Mouse (Mus musculus): ENCODE measurements around the gene Egfl8. TPM values are rescaled to one million over a fixed set of nuclear protein-coding genes. Genes with fewer than 3 reads are reported as not detected.
A peak's percentile ranks its signal among the peaks of the same experiment; 100 is the strongest.

Egfl8 gene
- polyA plus RNA-seq, 1 experiment from 2014 or later, result 10.2 TPM

DNA sequence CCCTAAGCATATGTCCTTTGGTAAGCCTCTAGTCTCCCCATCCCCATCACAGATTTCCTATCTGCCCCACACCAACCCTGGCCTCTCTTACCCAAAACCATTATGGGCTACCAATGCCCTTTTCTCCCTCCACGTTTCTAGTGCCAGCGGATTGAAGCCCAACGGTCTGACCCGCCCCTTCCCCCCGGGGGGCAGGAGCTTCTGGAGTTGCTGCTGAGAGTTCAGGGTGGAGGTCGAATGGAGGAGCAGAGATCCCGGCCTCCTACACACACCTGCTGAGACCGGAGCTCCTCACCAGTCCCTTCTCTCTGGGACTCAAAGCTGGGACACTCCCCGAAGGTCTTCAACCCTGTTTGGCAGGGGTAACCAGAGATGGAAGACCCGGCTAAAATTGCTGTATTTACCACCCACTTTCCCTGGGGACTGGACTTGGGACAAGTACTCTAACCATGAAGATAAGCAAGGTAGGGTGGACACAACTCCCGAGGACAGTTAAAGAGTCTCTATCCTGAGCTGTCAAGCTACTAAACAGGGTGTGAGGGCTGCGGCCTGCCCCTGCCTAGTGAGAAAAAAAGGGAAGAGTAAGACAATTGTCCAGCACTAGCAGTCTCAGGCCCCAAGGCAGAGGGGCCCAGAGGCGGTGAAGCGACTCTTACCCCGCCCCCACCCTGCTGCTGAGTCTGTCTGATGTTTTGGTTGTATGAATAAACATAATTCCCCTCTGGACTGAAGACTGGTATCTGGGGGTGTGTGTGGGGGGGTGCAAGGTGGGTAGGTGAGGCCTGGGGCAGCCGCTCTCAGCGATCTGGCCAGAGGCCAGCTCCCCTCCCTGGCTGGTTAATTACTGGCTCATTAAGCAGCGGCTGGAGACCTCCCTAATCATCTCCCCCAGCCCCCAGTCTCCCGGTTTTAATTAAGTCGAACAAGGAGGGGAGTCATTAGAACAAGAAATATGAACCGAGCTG is 24.5 kb downstream of the Egfl8 start, which contains the start of gene Pbx2:
Gene Pbx2 (plus strand): TSS at position 238 of the 965 bp plus-strand sequence.
- Histone ChIP-seq H3K27me3 (no peaks in the 10 kb centered on the region), H3K27ac (peak within 1 kb of the TSS; percentile 99), H3K4me3 (peak within 1 kb of the TSS; percentile 86), H3K4me2 (peak within 1 kb of the TSS; percentile 96), H3K9me3 (no peaks in the 10 kb centered on the region), H3K9ac (peak within 1 kb of the TSS; percentile 97), H3K36me3 (peaks cover 23% of the 10 kb centered on the region), H3K4me1 (peaks cover 70% of the 10 kb centered on the region)
- ATAC-seq (ENCODE audit: insufficient number of reproducible peaks, insufficient read depth, low FRiP score, low TSS enrichment, low read depth), result 0 out of 2 replicates have a peak, but pooled peaks have one; percentile 8
- 4% methylated on average over 21 of the region's 21 CpGs for WGBS

DNA sequence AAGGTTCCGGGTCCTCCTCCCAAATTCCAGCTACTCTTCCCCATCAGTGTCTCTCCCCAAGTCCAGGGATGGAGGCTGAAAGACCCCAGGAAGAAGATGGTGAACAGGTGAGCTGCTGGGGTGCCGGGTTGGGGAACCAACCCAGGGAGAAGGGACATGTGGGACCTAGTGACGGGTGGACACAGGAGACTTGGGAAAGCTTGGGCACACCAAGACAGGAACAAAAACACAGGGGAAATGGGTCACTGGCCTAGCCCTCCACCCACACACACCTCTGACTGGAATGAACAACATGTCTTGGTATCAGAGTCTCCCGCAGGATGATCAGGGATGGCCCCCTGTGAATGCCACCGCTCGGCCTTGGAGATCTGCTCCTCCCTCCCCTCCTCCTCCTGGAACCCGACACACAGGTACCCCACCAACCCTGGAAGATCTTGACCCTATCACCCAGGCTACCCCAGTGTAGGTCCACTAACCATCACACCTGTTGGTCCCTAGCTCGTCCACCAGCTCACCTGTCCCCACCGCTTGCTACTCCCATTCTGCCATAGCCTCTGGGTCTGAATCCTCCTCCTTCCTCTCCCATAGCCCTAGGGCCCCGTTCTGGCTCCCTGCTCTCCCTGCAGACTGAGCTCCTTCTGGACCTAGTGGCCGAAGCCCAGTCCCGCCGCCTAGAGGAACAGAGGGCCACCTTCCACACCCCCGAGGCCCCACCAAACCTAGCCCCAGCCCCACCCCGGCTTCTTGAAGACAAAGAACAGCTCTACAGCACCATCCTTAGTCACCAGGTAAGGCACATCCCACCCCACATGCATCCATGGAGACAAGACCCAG is 25.4 kb downstream of the Egfl8 start:
- Histone ChIP-seq H3K4me3 (no peak overlapping the region; the same call in 1 of the 2 replicates), H3K27me3 (no peaks in the 10 kb centered on the region), H3K9me3 (no peaks in the 10 kb centered on the region), H3K27ac (peak overlapping the region; percentile 99; the same call in 1 of the 2 replicates), H3K36me3 (peaks cover 15% of the 10 kb centered on the region), H3K4me1 (peaks cover 69% of the 10 kb centered on the region), H3K4me2 (peak overlapping the region; percentile 96), H3K9ac (0 out of 2 replicates have a peak overlapping the region, but pooled peaks have one; percentile 97)
- no peak for ATAC-seq (ENCODE audit: insufficient number of reproducible peaks, insufficient read depth, low FRiP score, low TSS enrichment, low read depth)
- WGBS, result 59% methylated on average over 15 of the region's 15 CpGs

DNA sequence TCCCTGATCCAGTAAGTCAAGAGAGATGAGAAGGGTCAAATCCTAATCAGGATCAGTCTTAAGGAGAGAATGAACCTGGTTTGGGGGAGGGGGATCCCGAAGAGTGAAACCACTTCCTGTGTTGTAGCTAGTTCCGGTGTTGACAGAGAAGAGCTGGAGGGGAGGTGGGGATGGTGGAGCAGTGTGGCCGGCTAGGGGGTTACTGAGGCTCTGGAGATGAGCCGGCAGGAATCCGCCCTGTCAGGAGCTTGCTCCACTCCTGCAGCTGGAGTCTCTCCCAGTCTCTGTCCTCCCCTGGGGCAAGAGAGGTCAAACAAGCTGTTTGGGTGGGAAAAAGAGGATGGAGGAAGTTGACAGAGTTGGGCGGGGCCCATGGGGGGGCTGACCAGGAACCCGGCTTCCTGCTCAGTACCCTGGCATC is 26.1 kb downstream of the Egfl8 start, which contains the start of gene Gpsm3:
Gene Gpsm3 (plus strand): TSS at position 126 of the 421 bp plus-strand sequence.
- Histone ChIP-seq H3K4me1 (peaks cover 62% of the 10 kb centered on the region), H3K27ac (peak within 1 kb of the TSS; percentile 99; the same call in 1 of the 2 replicates), H3K9ac (0 out of 2 replicates have a peak within 1 kb of the TSS, but pooled peaks have one; percentile 27), H3K4me2 (peak within 1 kb of the TSS; percentile 96), H3K9me3 (no peaks in the 10 kb centered on the region), H3K27me3 (no peaks in the 10 kb centered on the region), H3K36me3 (peaks cover 8% of the 10 kb centered on the region), H3K4me3 (no peak within 1 kb of the TSS; the same call in none of the 2 replicates)
- 11% methylated on average over 7 of the region's 7 CpGs for WGBS
- ATAC-seq (ENCODE audit: insufficient number of reproducible peaks, insufficient read depth, low FRiP score, low TSS enrichment, low read depth), result no peak

GRCm38 (mm10) chr17:34589206-34589605 is 26.6 kb downstream of the Egfl8 start:
- Histone ChIP-seq H3K9ac (no peak overlapping the region), H3K36me3 (peaks cover 3% of the 10 kb centered on the region; the same call in 1 of the 2 replicates), H3K27ac (no peak overlapping the region; the same call in 1 of the 2 replicates), H3K4me3 (no peak overlapping the region), H3K9me3 (no peaks in the 10 kb centered on the region), H3K27me3 (no peaks in the 10 kb centered on the region), H3K4me2 (peak overlapping the region; percentile 96), H3K4me1 (peaks cover 58% of the 10 kb centered on the region)
- 25% methylated on average over 7 of the region's 7 CpGs for WGBS
- no peak for ATAC-seq (ENCODE audit: insufficient number of reproducible peaks, insufficient read depth, low FRiP score, low TSS enrichment, low read depth)

GRCm38 (mm10) chr17:34588767-34589166 is 27.0 kb downstream of the Egfl8 start:
- ATAC-seq (ENCODE audit: insufficient number of reproducible peaks, insufficient read depth, low FRiP score, low TSS enrichment, low read depth), result no peak
- WGBS, result 56% methylated on average over 3 of the region's 3 CpGs
- no peaks in the 10 kb centered on the region for H3K36me3 ChIP-seq
- no peak overlapping the region for H3K9ac ChIP-seq
- H3K4me2 ChIP-seq, result no peak overlapping the region; the same call in 1 of the 2 replicates
- no peak overlapping the region for H3K4me3 ChIP-seq
- peaks cover 53% of the 10 kb centered on the region for H3K4me1 ChIP-seq
- no peaks in the 10 kb centered on the region for H3K9me3 ChIP-seq
- no peak overlapping the region for H3K27ac ChIP-seq
- no peaks in the 10 kb centered on the region for H3K27me3 ChIP-seq

DNA sequence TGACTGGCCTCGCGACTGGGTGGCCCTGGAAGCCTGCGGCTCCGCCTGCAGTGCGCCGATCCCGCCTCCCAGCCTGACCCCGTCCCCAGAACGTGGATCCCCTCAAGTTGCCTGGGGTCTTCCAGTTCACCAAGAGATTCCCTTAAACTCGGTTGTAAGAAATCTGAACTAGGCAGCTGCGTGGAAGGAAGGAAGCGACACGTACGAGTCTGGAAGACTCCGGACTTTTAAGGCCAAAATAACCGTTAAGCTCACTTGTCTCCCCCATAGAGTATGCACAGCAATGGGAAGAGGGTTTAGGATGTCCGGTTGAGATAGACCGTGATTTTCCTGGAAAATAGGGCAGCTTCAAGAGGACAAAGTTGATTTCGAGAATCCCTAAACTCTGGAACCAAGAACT is 28.0 kb downstream of the Egfl8 start:
- H3K27me3 ChIP-seq, result no peaks in the 10 kb centered on the region
- peak overlapping the region; percentile 98 for H3K27ac ChIP-seq
- WGBS, result 3% methylated on average over 19 of the region's 19 CpGs
- no peak for ATAC-seq (ENCODE audit: insufficient number of reproducible peaks, insufficient read depth, low FRiP score, low TSS enrichment, low read depth)
- peak overlapping the region; percentile 75 for H3K4me3 ChIP-seq
- peak overlapping the region; percentile 95 for H3K9ac ChIP-seq
- peak overlapping the region; percentile 91 for H3K4me2 ChIP-seq
- H3K36me3 ChIP-seq, result no peaks in the 10 kb centered on the region
- H3K4me1 ChIP-seq, result peaks cover 52% of the 10 kb centered on the region
- no peaks in the 10 kb centered on the region for H3K9me3 ChIP-seq

- H3K9ac ChIP-seq, result peak overlapping the region; percentile 95
- WGBS, result under 1% methylated on average over 50 of the region's 50 CpGs
- peaks cover 52% of the 10 kb centered on the region for H3K4me1 ChIP-seq
Measured at GRCm38 (mm10) chr17:34587423-34587811, 28.4 kb downstream of the Egfl8 start.

GRCm38 (mm10) chr17:34586796-34587422 is 28.9 kb downstream of the Egfl8 start:
- peak; percentile 79 for ATAC-seq (ENCODE audit: insufficient number of reproducible peaks, insufficient read depth, low FRiP score, low TSS enrichment, low read depth)
- Histone ChIP-seq H3K4me1 (peaks cover 52% of the 10 kb centered on the region), H3K27ac (peak overlapping the region; percentile 98), H3K9ac (peak overlapping the region; percentile 95), H3K4me2 (peak overlapping the region; percentile 91), H3K36me3 (no peaks in the 10 kb centered on the region), H3K27me3 (no peaks in the 10 kb centered on the region), H3K4me3 (peak overlapping the region; percentile 75), H3K9me3 (no peaks in the 10 kb centered on the region)
- WGBS, result under 1% methylated on average over 38 of the region's 38 CpGs

More at GRCm38 (mm10) chr17:34587423-34587811, 28.4 kb downstream of the Egfl8 start:
- Histone ChIP-seq H3K9me3 (no peaks in the 10 kb centered on the region), H3K27ac (peak overlapping the region; percentile 98), H3K27me3 (no peaks in the 10 kb centered on the region), H3K36me3 (no peaks in the 10 kb centered on the region), H3K4me3 (peak overlapping the region; percentile 75), H3K4me2 (peak overlapping the region; percentile 91)
- ATAC-seq (ENCODE audit: insufficient number of reproducible peaks, insufficient read depth, low FRiP score, low TSS enrichment, low read depth), result peak; percentile 77

DNA sequence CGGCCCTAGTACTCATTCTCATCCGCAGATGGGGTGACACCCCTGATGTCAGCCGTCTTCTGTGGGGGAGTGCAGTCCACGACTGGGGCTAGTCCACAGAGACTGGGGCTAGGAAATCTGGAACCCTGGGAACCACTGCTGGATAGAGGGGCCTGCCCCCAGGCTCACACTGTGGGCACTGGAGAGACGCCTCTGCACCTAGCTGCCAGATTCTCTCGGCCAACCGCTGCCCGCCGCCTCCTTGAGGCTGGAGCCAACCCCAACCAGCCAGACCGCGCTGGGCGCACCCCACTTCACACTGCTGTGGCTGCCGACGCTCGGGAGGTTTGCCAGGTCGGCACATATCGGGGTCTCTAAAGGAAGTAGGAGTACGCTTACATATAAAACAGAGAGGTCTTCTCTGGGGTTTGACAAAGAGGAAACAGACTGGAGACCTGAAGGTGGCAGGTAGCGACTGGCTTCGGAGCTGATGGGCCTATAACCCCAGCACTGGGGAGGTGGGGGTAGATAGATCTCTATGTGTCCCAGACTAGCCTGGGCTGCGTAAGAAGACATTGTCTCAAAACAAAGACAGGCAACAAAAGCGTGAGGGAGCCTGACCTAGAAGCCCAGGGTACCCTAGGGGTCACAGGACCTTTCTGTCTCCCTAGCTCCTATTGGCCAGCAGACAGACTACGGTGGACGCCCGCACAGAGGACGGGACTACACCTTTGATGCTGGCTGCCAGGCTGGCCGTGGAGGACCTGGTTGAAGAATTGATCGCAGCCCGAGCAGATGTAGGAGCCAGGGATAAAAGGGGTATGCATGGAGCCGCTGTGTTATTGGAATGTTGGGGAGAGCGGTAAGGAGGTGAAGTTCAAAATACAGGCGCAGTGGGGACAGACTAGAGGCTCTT is 29.6 kb downstream of the Egfl8 start:
- Histone ChIP-seq H3K27ac (peak overlapping the region; percentile 98), H3K9ac (peak overlapping the region; percentile 95), H3K4me3 (peak overlapping the region; percentile 75), H3K4me2 (peak overlapping the region; percentile 91), H3K36me3 (no peaks in the 10 kb centered on the region), H3K4me1 (peaks cover 46% of the 10 kb centered on the region), H3K9me3 (no peaks in the 10 kb centered on the region), H3K27me3 (no peaks in the 10 kb centered on the region)
- WGBS, result 22% methylated on average over 32 of the region's 32 CpGs
- ATAC-seq (ENCODE audit: insufficient number of reproducible peaks, insufficient read depth, low FRiP score, low TSS enrichment, low read depth), result no peak

- 91% methylated on average over 8 of the region's 8 CpGs for WGBS
- Histone ChIP-seq H3K9me3 (no peaks in the 10 kb centered on the region), H3K9ac (no peak overlapping the region), H3K27ac (no peak overlapping the region), H3K4me2 (no peak overlapping the region), H3K27me3 (no peaks in the 10 kb centered on the region), H3K4me1 (peaks cover 36% of the 10 kb centered on the region), H3K36me3 (no peaks in the 10 kb centered on the region), H3K4me3 (no peak overlapping the region)
- no peak for ATAC-seq (ENCODE audit: insufficient number of reproducible peaks, insufficient read depth, low FRiP score, low TSS enrichment, low read depth)
Measured at GRCm38 (mm10) chr17:34585121-34585520, 30.6 kb downstream of the Egfl8 start.

All from embryonic facial prominence, embryonic 13.5 days (tissue).